Mouse (Mus musculus): ENCODE measurements around the gene Slc39a11. TPM values are rescaled to one million over a fixed set of nuclear protein-coding genes. Genes with fewer than 3 reads are reported as not detected.

Slc39a11 gene
- polyA plus RNA-seq, 1 experiment from 2014 or later, result 32.3 TPM

- Histone ChIP-seq H3K9me3 (replicated peaks) (no peaks in the 10 kb centered on the region), H3K4me3 (peak overlapping the region; percentile 98), H3K27ac (peak overlapping the region; percentile 97), H3K4me2 (replicated peaks) (peak overlapping the region; percentile 91), H3K9ac (peak overlapping the region; percentile 87), H3K4me1 (peaks cover 46% of the 10 kb centered on the region), H3K36me3 (peaks cover 4% of the 10 kb centered on the region), H3K27me3 (no peaks in the 10 kb centered on the region)
- peak; percentile 57 for ATAC-seq (ENCODE audit: low FRiP score)
- WGBS, result 4% methylated on average over 38 of the region's 38 CpGs
These were observed 33.2 kb upstream of the Slc39a11 start for GRCm38 (mm10) chr11:113682897-113683626.

- peaks cover under 1% of the 10 kb centered on the region; the same call in 1 of the 2 replicates for H3K36me3 ChIP-seq
- H3K27ac ChIP-seq, result no peak overlapping the region
- no peak overlapping the region for H3K9ac ChIP-seq
- no peaks in the 10 kb centered on the region for H3K27me3 ChIP-seq
- H3K4me2 ChIP-seq (replicated peaks), result peak overlapping the region; percentile 91
- no peaks in the 10 kb centered on the region for H3K9me3 ChIP-seq (replicated peaks)
- H3K4me3 ChIP-seq, result no peak overlapping the region
- H3K4me1 ChIP-seq, result peaks cover 44% of the 10 kb centered on the region
- no peak for ATAC-seq (ENCODE audit: low FRiP score)
These were observed 32.1 kb upstream of the Slc39a11 start for GRCm38 (mm10) chr11:113681979-113682378.

- no peak overlapping the region for H3K27ac ChIP-seq
- no peak for ATAC-seq (ENCODE audit: low FRiP score)
- no peak overlapping the region for H3K9ac ChIP-seq
- H3K4me2 ChIP-seq (replicated peaks), result no peak overlapping the region
- H3K4me1 ChIP-seq, result peaks cover 35% of the 10 kb centered on the region
- WGBS, result 95% methylated on average over 2 of the region's 2 CpGs
- no peak overlapping the region for H3K4me3 ChIP-seq
- H3K27me3 ChIP-seq, result no peaks in the 10 kb centered on the region
- no peaks in the 10 kb centered on the region for H3K9me3 ChIP-seq (replicated peaks)
- H3K36me3 ChIP-seq, result peaks cover 11% of the 10 kb centered on the region
These were observed 31.1 kb upstream of the Slc39a11 start for GRCm38 (mm10) chr11:113680954-113681353.

GRCm38 (mm10) chr11:113678373-113678772, 28.5 kb upstream of the Slc39a11 start:
- H3K4me3 ChIP-seq, result no peak overlapping the region
- H3K27ac ChIP-seq, result no peak overlapping the region
- no peaks in the 10 kb centered on the region for H3K27me3 ChIP-seq
- peaks cover 22% of the 10 kb centered on the region for H3K36me3 ChIP-seq
- H3K9me3 ChIP-seq (replicated peaks), result no peaks in the 10 kb centered on the region
- ATAC-seq (ENCODE audit: low FRiP score), result no peak
- no peak overlapping the region for H3K4me2 ChIP-seq (replicated peaks)
- H3K4me1 ChIP-seq, result peaks cover 23% of the 10 kb centered on the region
- WGBS, result 88% methylated on average over 8 of the region's 8 CpGs
- H3K9ac ChIP-seq, result no peak overlapping the region

DNA sequence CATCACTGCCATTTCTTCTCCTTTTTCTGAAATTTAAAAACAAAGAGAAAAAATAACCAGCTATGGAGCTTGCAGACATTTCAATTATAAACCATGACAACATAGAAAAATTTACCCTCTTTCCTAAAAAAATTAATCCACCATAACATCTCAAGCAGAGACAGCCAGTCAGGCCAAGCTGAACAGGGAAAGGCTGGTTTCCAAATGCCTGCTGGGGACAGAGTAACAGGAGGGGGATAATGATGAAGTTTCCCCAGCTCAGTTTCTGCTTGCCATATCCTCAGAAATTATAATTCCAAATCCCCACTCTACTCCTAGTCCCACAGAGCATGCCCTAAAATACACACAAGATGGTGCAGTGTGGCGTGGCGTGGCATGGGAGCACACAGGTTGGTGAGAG, 27.5 kb upstream of the Slc39a11 start:
- H3K4me2 ChIP-seq (replicated peaks), result no peak overlapping the region
- 95% methylated on average over 2 of the region's 2 CpGs for WGBS
- no peak overlapping the region for H3K27ac ChIP-seq
- H3K9ac ChIP-seq, result no peak overlapping the region
- peaks cover 31% of the 10 kb centered on the region for H3K36me3 ChIP-seq
- H3K4me1 ChIP-seq, result peaks cover 17% of the 10 kb centered on the region
- no peak for ATAC-seq (ENCODE audit: low FRiP score)
- H3K9me3 ChIP-seq (replicated peaks), result no peaks in the 10 kb centered on the region
- H3K27me3 ChIP-seq, result no peaks in the 10 kb centered on the region
- H3K4me3 ChIP-seq, result no peak overlapping the region

DNA sequence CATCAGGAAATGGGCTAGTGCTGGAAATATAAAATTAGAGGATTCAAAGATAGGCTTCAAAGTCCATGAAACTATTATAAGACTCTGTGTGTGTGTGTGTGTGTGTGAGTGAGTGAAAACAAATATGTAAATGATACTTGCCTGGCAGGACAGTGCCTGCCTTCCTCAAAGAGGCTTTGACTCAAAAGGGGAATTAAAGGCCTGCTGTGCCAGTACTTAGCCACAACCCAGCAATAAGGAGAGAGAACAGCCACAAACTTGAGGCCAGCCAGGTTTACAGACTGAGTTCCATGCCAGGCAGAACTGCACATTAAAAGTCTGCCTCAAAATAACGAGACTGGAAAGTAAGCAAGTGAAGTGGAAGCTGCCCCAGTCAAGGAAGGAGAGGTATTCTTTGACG, 27.0 kb upstream of the Slc39a11 start:
- Histone ChIP-seq H3K9me3 (replicated peaks) (no peaks in the 10 kb centered on the region), H3K4me1 (peaks cover 12% of the 10 kb centered on the region), H3K4me3 (no peak overlapping the region), H3K36me3 (peaks cover 34% of the 10 kb centered on the region), H3K4me2 (replicated peaks) (no peak overlapping the region), H3K9ac (no peak overlapping the region), H3K27ac (no peak overlapping the region), H3K27me3 (no peaks in the 10 kb centered on the region)
- ATAC-seq (ENCODE audit: low FRiP score), result no peak
- 84% methylated on average over 2 of the region's 2 CpGs for WGBS

GRCm38 (mm10) chr11:113674595-113674994, 24.7 kb upstream of the Slc39a11 start:
- Histone ChIP-seq H3K4me3 (no peak overlapping the region), H3K27ac (no peak overlapping the region), H3K9ac (no peak overlapping the region), H3K4me2 (replicated peaks) (no peak overlapping the region), H3K27me3 (no peaks in the 10 kb centered on the region), H3K9me3 (replicated peaks) (no peaks in the 10 kb centered on the region), H3K36me3 (peaks cover 47% of the 10 kb centered on the region), H3K4me1 (0 out of 2 replicates have a peak, but pooled peaks cover 3% of the 10 kb centered on the region)
- whole genome bisulfite sequencing, result 86% methylated on average over 5 of the region's 5 CpGs
- no peak for ATAC-seq (ENCODE audit: low FRiP score)

- Histone ChIP-seq H3K4me3 (no peak overlapping the region), H3K36me3 (peaks cover 51% of the 10 kb centered on the region), H3K27ac (no peak overlapping the region), H3K27me3 (no peaks in the 10 kb centered on the region), H3K4me1 (0 out of 2 replicates have a peak, but pooled peaks cover 3% of the 10 kb centered on the region), H3K9me3 (replicated peaks) (no peaks in the 10 kb centered on the region), H3K9ac (no peak overlapping the region), H3K4me2 (replicated peaks) (no peak overlapping the region)
- 95% methylated on average over 4 of the region's 4 CpGs for WGBS
- no peak for ATAC-seq (ENCODE audit: low FRiP score)
These were observed 23.7 kb upstream of the Slc39a11 start for GRCm38 (mm10) chr11:113673614-113674013.

- peaks cover 3% of the 10 kb centered on the region; the same call in 1 of the 2 replicates for H3K4me1 ChIP-seq
- no peaks in the 10 kb centered on the region for H3K9me3 ChIP-seq (replicated peaks)
- WGBS, result 54% methylated on average over 1 of the region's 4 CpGs
- no peak overlapping the region for H3K9ac ChIP-seq
- H3K27me3 ChIP-seq, result no peaks in the 10 kb centered on the region
- H3K4me2 ChIP-seq (replicated peaks), result no peak overlapping the region
- no peak overlapping the region for H3K27ac ChIP-seq
- ATAC-seq (ENCODE audit: low FRiP score), result no peak
- no peak overlapping the region for H3K4me3 ChIP-seq
- H3K36me3 ChIP-seq, result peaks cover 48% of the 10 kb centered on the region
These were observed 19.8 kb upstream of the Slc39a11 start for GRCm38 (mm10) chr11:113669711-113670110.

- no peak for ATAC-seq (ENCODE audit: low FRiP score)
- Histone ChIP-seq H3K27ac (no peak overlapping the region), H3K4me3 (no peak overlapping the region), H3K27me3 (no peaks in the 10 kb centered on the region), H3K4me2 (replicated peaks) (no peak overlapping the region), H3K9me3 (replicated peaks) (no peaks in the 10 kb centered on the region), H3K36me3 (peaks cover 52% of the 10 kb centered on the region), H3K4me1 (peaks cover 3% of the 10 kb centered on the region; the same call in 1 of the 2 replicates), H3K9ac (no peak overlapping the region)
- WGBS, result 95% methylated on average over 5 of the region's 5 CpGs
These were observed 19.0 kb upstream of the Slc39a11 start for GRCm38 (mm10) chr11:113668857-113669256.

DNA sequence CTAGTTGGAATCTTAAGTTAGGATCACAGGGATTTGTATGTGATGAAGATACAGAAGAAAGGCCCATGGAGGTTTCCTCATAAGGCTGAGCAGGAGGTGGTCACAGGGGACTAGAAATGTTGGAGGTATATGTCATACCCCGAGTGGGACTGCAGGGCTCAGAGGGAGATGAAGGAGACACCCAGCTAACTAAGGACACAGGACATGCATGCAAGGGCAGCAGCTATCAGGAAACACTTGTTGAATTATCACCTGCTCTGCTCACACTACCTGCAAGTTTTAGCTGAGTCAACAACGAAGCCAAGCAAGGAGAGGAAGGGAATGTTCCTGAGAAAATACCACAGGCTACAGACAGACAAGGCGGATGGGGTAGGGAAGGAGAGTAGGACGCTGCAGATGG, 17.8 kb upstream of the Slc39a11 start:
- peaks cover 52% of the 10 kb centered on the region for H3K36me3 ChIP-seq

GRCm38 (mm10) chr11:113667122-113667521, 17.2 kb upstream of the Slc39a11 start:
- H3K4me1 ChIP-seq, result peaks cover 3% of the 10 kb centered on the region; the same call in 1 of the 2 replicates
- WGBS, result 84% methylated on average over 2 of the region's 2 CpGs
- no peak overlapping the region for H3K9ac ChIP-seq
- H3K4me3 ChIP-seq, result no peak overlapping the region
- H3K27ac ChIP-seq, result no peak overlapping the region
- no peak for ATAC-seq (ENCODE audit: low FRiP score)
- peaks cover 52% of the 10 kb centered on the region for H3K36me3 ChIP-seq
- H3K27me3 ChIP-seq, result no peaks in the 10 kb centered on the region
- H3K9me3 ChIP-seq (replicated peaks), result no peaks in the 10 kb centered on the region
- no peak overlapping the region for H3K4me2 ChIP-seq (replicated peaks)

More for the DNA sequence above, 17.8 kb upstream of the Slc39a11 start:
- Histone ChIP-seq H3K9ac (no peak overlapping the region), H3K4me1 (peaks cover 3% of the 10 kb centered on the region; the same call in 1 of the 2 replicates), H3K27ac (no peak overlapping the region), H3K27me3 (no peaks in the 10 kb centered on the region), H3K9me3 (replicated peaks) (no peaks in the 10 kb centered on the region), H3K4me2 (replicated peaks) (no peak overlapping the region), H3K4me3 (no peak overlapping the region)
- 88% methylated on average over 4 of the region's 4 CpGs for WGBS
- no peak for ATAC-seq (ENCODE audit: low FRiP score)

DNA sequence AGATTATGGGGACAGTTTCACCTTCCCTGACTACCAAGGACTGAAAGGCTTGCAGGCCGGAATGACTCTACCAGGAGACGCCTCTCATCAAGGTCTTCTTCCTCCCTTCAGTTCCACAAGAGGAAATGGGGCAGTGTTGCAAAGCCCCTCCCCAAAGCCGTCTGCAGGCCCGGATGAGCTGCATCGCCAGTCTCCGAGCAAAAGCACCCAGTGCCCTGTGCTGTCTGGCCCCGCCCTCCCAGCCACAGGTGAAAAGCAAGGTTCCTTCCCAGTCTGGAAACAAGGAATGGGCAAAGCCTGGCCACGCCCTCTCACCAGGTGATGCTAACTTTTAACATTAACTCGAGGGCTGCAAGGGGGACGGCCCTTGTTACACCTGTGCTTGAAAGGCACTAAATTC, 16.8 kb upstream of the Slc39a11 start:
- Histone ChIP-seq H3K9me3 (replicated peaks) (no peaks in the 10 kb centered on the region), H3K27me3 (no peaks in the 10 kb centered on the region), H3K4me1 (peaks cover 3% of the 10 kb centered on the region; the same call in 1 of the 2 replicates), H3K4me3 (no peak overlapping the region), H3K4me2 (replicated peaks) (no peak overlapping the region), H3K27ac (no peak overlapping the region; the same call in 1 of the 2 replicates), H3K9ac (no peak overlapping the region), H3K36me3 (peaks cover 57% of the 10 kb centered on the region)
- ATAC-seq (ENCODE audit: low FRiP score), result no peak
- 65% methylated on average over 10 of the region's 10 CpGs for WGBS

Data from hindbrain, embryonic 12.5 days (tissue).